Mouse (Mus musculus) yolk sac, embryonic 10.5 days (tissue): ENCODE results near the gene Gnaq.
"Not testable (repeated sequence)": the region's sequence is repeated elsewhere in the genome, so short reads cannot be mapped to it uniquely, and the experiment has no call there.

Source experiments
- DNase-seq: peaks from one replicate; pipeline ENCODE4 v3.0.0-alpha.2; 2017; ENCODE audit warnings: low spot score

Gnaq gene

DNA sequence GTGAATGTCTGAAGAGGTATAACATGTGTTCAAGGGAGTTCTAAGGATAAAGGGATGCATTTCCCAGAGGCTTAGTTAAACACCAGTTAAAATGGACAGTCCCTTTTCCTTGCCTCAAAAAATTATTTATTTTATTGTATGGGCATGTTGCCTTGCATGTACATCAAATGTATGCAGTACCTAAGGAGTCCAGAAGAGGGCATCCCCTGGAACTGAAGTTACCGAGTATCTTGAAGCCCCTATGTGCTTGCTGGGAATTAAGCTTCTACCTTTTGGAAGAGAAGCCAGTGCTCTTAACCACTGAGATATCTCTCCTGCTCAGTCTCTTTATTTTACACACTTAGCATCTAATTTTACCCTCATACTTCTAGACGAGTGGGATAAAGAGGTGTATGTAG lies 127.8 kb downstream of the Gnaq start:
- no peak for DNase-seq

DNA sequence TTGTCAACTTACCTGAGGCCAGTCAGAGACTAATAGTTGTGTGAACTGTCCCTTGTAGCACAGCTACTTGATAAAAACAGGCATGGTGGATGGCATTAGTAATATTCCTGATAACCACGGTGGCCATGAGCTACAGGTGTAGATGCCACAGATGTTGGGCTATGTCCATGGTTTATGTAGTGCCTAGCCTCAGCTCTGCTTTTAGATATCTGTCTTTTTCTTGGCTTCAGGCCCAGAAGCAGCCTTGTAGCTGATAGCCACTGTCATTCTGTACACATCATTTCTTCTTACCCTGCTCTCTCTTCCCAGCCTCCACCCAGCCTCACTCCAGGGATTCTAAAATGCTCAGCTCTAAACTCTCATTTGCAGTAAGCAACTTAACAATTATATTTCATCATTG lies 128.3 kb downstream of the Gnaq start:
- no peak for DNase-seq

GRCm38 (mm10) chr19:16261631-16262030 lies 129.0 kb downstream of the Gnaq start:
- DNase-seq, result no peak

- no peak for DNase-seq
Observed at GRCm38 (mm10) chr19:16262340-16262739, 129.7 kb downstream of the Gnaq start.

DNA sequence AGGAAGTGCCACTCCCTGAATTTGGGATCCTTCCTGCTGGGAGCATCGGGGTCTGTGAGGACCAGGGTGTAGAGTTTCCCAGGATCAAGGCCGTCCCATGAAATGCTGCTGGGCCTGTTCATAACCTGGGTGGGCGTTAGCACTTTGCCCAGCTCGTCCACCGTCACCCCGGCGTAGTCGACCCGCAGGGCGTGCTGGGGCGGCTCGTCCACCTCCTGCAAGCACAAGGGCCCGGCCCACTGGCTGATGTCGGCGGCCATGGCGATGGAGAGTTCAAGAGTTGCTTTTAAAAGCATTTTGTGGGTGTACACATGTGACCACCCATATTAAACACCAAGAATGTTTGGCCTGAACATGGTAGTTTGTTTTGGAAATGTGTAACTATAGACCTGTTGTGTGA lies 134.7 kb downstream of the Gnaq start:
- DNase-seq, result not testable (repeated sequence)

DNA sequence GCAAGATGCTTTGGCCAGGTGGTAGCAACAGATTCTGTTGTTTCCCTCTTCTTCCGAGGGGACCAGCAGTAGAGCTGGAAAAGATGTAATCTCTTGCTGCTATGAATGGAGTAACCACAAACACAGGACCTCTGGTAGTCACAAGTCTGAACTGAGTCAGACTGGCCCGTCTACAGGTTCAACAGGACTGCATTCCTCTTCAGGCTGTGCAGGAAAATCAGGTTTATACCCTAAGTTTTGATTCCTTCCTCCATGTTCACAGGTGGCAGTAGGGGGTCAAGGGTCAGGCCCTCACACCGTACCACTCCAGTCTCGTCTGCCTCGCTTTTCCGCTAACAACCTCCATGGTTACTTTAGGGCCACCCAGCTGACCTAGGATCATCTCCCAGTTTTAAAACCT lies 137.6 kb downstream of the Gnaq start:
- DNase-seq, result no peak

GRCm38 (mm10) chr19:16271002-16271401 lies 138.4 kb downstream of the Gnaq start:
- no peak for DNase-seq

DNA sequence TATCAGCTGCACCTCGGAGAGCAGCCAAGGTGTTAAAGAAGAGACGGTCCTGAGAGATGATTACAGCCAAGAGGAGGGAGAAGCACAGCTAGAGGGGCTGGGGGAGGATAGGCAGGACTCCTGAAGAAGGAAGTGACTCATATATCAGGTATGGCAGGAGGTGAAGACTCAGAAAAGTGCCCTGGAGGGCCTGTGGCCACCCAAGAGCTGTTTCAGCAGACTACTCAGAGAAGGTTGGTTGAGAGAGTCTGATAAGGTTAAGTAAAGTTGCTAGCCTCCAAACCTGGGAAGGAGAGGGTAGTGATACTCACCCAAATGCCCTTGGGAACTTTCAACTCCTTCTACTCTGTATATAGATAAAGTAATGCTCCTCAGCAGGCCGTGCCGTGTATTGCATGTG lies 140.4 kb downstream of the Gnaq start:
- DNase-seq, result no peak

DNA sequence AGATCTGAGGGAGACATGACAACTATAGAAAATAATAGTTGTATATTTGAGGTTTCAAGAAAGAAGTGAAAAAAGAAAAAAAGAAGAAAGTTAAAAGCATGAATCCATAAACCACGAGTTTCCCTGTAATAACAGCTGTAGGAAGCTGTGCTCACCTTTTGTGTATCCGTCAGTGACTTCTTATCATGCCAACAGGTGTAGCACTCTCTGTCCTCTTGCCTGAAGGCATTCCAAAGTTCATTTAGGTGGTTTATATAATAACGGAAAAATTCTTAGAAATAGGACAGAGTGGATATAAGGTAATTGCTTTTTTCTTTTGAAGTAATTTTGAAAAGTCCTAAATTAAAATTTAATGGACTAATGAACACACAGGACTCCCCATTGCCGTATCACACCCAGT lies 147.6 kb downstream of the Gnaq start:
- DNase-seq, result no peak

- DNase-seq, result no peak
Observed at GRCm38 (mm10) chr19:16285051-16286028, 152.7 kb downstream of the Gnaq start.

GRCm38 (mm10) chr19:16286451-16287175 lies 154.0 kb downstream of the Gnaq start:
- DNase-seq, result no peak

DNA sequence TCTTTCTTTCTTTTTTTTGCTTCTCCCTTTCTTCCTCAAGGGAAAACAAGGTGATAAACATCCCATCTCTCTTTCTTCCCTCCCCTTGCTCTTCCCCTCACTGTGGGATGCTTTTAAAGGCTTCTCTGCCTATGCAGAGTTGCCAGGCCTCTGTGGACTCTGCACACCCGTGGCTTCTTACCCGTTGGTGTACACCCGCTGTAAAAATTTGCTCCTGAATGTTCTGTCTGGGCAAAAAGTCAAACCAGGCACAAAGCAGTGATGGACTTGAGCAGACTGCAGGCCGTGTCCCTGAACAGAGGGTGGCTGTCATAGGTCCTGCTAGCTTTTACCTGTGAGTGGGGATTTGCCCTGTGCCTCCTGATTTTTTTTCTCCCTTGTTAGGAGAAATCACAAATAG lies 154.7 kb downstream of the Gnaq start:
- DNase-seq, result no peak

DNA sequence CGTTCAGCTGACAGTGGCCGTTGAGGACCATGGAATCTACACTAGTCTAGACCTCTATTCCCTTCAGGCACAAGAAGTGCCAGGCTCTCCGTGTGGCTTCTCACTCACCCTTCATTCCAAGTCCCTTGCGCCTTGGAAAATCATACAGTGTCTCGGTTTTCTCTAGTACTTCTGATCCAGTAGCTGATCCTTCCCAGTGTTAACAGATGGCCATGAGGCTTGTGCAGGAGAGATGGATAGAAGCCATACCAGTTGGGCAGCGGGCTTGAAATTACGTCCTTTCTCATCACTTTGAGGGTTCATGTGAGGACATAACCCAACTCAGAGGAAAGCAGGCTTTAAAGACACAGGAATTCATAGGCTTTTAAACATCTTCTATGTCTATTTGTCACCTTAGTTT lies 155.3 kb downstream of the Gnaq start:
- no peak for DNase-seq

GRCm38 (mm10) chr19:16291088-16291487 lies 158.5 kb downstream of the Gnaq start:
- no peak for DNase-seq

DNA sequence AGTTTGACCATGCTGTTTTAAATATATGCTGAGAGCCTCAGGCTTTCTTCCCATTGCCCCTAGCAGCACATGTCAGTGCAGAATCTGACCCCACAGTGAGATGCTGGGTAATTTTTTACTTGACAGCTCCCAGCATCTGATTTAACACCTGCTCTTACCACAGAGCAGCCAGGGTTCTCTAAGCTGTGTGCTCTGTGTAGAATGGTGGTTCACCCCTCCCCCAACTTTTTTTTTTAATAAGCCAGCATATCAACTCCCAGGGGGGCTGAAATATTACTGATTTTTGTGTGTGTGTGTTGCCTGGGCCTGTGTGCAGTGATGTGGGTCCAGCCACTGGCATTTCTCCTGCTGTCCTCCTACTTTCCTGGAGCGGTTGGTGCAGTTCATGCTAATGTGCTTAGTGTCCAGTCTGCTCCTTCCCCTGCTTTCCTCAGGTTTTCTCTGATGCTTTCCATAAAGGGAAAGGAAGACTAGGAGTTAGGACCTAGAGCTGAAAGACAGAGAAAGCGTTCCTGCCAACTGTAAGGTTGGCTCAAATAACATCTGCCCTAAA lies 159.5 kb downstream of the Gnaq start:
- no peak for DNase-seq

DNA sequence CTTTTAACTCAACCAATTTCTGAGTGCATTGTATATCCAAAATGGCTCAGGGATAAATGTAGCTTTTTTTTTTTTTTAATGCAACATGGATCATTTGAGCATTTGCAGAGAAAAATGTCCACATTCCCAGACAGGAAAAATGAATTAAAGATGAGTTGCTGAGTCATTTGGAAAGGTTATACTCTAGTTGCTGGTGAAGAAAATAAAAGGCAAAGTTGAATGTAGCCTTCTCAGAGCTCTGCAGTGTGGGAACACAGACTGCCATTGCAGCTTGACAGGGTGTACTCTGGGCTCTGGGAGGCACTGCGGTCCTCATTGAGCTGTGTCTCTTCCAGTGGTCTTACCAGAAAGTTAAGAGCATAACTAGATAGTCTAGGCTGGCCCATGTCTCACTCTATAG lies 160.3 kb downstream of the Gnaq start:
- DNase-seq, result no peak

DNA sequence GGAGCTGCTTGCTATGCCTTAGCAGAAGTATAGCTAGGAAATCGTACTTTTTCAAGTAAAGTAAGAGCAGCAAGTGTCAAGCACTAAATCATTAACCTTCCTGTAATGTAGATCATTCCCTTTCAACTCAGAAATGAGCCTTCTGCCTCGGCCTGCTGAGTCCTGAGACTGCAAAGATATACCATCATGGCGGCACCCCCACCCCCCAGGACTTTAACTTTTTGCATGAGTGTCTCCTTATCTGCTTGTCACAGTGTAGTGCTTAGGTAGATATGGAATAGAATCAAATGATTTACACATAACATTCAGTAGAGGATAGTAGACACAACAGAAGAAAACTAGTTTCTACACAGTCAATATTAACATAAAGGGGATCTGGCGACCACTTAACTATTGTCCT lies 167.8 kb downstream of the Gnaq start:
- DNase-seq, result no peak

DNA sequence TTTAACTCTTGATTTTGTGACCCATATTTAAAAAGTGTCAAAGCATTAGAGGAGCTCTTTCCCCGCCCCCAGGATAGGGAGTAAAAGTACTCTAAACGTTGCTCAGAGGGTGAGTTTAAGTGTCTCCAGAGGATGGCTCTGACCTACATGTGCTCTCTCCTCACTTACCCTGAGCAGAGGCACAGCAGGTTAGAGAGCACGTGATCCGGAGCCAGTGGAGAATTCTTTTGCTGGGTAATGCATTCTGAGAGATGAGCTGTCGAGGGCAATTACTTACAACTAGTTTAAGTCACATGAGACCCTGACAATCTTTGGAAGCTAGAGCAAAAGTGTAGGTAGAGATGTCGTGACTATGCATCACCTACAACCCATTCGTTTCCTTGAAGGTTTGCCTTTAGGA lies 168.7 kb downstream of the Gnaq start:
- no peak for DNase-seq

GRCm38 (mm10) chr19:16309031-16309430 lies 176.4 kb downstream of the Gnaq start:
- no peak for DNase-seq

DNA sequence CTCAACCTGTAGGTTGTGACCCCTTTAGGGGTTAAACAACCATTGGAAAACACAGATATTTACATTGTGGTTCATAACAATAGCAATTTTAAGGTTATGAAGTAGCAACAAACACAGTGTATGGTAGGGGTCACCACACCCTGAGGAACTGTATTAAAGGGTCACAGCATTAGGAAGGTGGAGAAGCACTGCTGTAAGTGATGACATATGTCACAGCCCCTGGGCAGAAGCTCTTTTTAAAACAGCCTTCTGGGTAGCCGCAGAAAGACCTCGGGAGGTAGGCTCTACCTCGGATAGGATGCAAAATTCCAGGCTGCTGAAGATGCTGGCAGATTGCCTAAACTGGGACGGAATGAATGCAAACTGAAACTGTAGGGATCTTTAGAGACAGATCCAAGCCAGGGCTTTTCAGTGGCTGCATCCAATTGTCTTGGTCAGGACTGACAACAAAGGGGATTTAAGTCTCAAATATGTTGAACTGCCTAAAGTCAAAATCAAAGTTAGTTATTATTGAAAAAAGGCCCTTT lies 181.7 kb downstream of the Gnaq start:
- DNase-seq, result no peak

DNA sequence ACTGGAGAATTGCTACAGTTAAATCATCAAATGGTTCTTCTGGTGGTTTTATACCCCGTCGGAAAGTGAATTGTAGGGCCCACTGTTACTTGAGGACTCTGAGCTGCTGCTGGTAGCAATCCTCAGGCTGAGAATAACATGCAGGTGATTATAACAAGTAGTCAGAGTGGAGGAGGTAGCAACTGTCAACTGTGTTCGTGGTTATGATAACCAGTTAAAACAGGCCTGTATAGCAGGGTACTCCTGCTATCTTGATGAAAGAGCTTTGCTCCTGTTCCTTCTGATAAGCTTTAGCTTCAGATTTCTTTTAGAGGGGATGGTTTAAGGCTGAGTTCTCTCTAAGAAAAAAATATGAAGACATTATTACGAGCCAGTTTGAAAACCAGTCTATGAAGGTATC lies 182.9 kb downstream of the Gnaq start:
- DNase-seq, result no peak

DNA sequence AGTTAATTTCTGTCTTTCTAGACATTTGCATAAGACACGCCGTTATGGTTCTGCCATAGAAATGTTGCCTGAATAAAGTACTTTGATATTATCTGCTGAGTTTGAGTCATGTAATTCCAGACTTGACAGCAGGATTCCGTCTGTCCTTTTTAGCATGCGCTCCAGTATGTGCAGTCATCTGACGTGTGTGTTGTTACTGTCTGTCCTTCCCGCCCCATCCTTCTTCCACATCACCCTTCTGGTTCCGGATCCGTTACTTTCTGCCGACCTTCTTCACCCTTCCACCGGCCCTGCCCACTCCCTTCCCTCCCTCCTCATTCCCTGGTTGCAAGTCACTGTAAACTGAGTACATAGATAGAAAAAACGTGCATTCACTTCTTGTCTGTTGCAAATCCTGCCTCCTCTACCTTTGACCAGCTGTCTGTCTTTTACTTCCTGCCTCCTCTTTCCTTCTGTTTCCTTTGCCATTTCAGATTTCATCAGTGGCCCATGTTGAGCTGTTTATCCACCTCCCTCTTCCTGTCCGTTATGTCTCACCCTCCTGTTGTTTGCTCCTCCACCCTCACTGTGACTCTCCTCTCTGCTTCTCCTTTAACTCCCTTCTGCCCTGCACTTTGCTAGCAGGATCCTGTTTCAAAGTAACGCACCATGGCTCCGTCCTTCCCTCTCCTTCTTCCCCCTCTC lies 185.6 kb downstream of the Gnaq start:
- no peak for DNase-seq
